10 mouse cellular contexts compared by ENCODE assay signal in genomic region chr11:97328148-97328547, GRCm38 (mm10). TPM values are rescaled to one million over a fixed set of nuclear protein-coding genes. Genes with fewer than 3 reads are reported as not detected.
DNase-seq lines count a peak whose midpoint lies in the region; ATAC-seq and TF ChIP-seq lines count a peak whose summit lies in the region.
"Had no signal": no experiment of that assay in that cellular context is flagged by ENCODE, and none has a peak within 500 bp of the region (broad histone marks: within the 10 kb centered on the region; RNA-seq: fewer than 3 reads in every experiment).

No protein-coding gene starts in this region.

- no peaks in the 10 kb centered on the region for H3K4me1 ChIP-seq in embryonic facial prominence, embryonic 11.5 days (ENCODE audit: control insufficient read depth, insufficient read depth, low read length)
- 0 out of 2 replicates have a peak, but pooled peaks cover 2% of the 10 kb centered on the region for H3K4me1 ChIP-seq in stomach, embryonic 16.5 days (ENCODE audit: control insufficient read depth, insufficient read depth, low read length)
- H3K4me1 ChIP-seq: embryonic facial prominence, embryonic 12.5 days had no signal

- peak; percentile 89 for TF ChIP-seq CTCF in gastrocnemius, adult 2 months (IDR thresholded peaks at IDR 0.05)

- no peak overlapping the region for H3K4me3 ChIP-seq in gastrocnemius, adult 2 months
- H3K4me3 ChIP-seq in embryonic facial prominence, embryonic 11.5 days (ENCODE audit: low read depth, low read length), result no peak overlapping the region
- H3K4me3 ChIP-seq in stomach, embryonic 16.5 days (replicated peaks; ENCODE audit: low read length), result no peak overlapping the region
- H3K4me3 ChIP-seq: embryonic facial prominence, embryonic 12.5 days had no signal

- no peaks in the 10 kb centered on the region for H3K9me3 ChIP-seq in embryonic facial prominence, embryonic 11.5 days (replicated peaks; ENCODE audit: control insufficient read depth, low read length)
- no peaks in the 10 kb centered on the region for H3K9me3 ChIP-seq in stomach, embryonic 16.5 days (replicated peaks; ENCODE audit: control insufficient read depth, low read length)
- H3K9me3 ChIP-seq: embryonic facial prominence, embryonic 12.5 days had no signal

- no peaks in the 10 kb centered on the region for H3K27me3 ChIP-seq in embryonic facial prominence, embryonic 11.5 days (ENCODE audit: control insufficient read depth, insufficient read depth, low read length)
- no peaks in the 10 kb centered on the region for H3K27me3 ChIP-seq in stomach, embryonic 16.5 days (ENCODE audit: control insufficient read depth, insufficient read depth, low read length)
- H3K27me3 ChIP-seq: embryonic facial prominence, embryonic 12.5 days had no signal

- no peak overlapping the region for H3K27ac ChIP-seq in gastrocnemius, adult 2 months
- no peak overlapping the region for H3K27ac ChIP-seq in embryonic facial prominence, embryonic 11.5 days (replicated peaks; ENCODE audit: low read depth, low read length)
- no peak overlapping the region for H3K27ac ChIP-seq in stomach, embryonic 16.5 days (ENCODE audit: low read length)
- H3K27ac ChIP-seq: embryonic facial prominence, embryonic 12.5 days had no signal

- H3K4me2 ChIP-seq in embryonic facial prominence, embryonic 11.5 days (ENCODE audit: low read depth, low read length), result no peak overlapping the region
- no peak overlapping the region for H3K4me2 ChIP-seq in stomach, embryonic 16.5 days (ENCODE audit: low read depth, low read length)
- H3K4me2 ChIP-seq: embryonic facial prominence, embryonic 12.5 days had no signal

- no peak overlapping the region for H3K9ac ChIP-seq in embryonic facial prominence, embryonic 11.5 days (replicated peaks; ENCODE audit: low read length)
- H3K9ac ChIP-seq in stomach, embryonic 16.5 days (ENCODE audit: low read length), result no peak overlapping the region
- H3K9ac ChIP-seq: embryonic facial prominence, embryonic 12.5 days had no signal

- ATAC-seq in embryonic facial prominence, embryonic 11.5 days (replicated peaks; ENCODE audit: insufficient number of reproducible peaks, low FRiP score, low TSS enrichment, low read depth), result no peak; the same call in 1 of the 2 replicates
- ATAC-seq in megakaryocyte, adult 5-6 weeks (ENCODE audit: poor library complexity, severe bottlenecking), result peak; percentile 77
- ATAC-seq in stomach, embryonic 16.5 days (ENCODE audit: insufficient read depth, low FRiP score), result 0 out of 2 replicates have a peak, but pooled peaks have one; percentile 37

- H3K36me3 ChIP-seq in embryonic facial prominence, embryonic 11.5 days (replicated peaks; ENCODE audit: control insufficient read depth, insufficient read depth, low read depth, low read length), result no peaks in the 10 kb centered on the region; the same call in 1 of the 2 replicates
- peaks cover 31% of the 10 kb centered on the region for H3K36me3 ChIP-seq in stomach, embryonic 16.5 days (ENCODE audit: control insufficient read depth, insufficient read depth, low read length)

- 32% methylated on average over 9 of the region's 9 CpGs for WGBS in embryonic facial prominence, embryonic 11.5 days
- 18% methylated on average over 9 of the region's 9 CpGs for WGBS in stomach, embryonic 16.5 days

- peak; percentile 71 for DNase-seq in gastrocnemius, adult 2 months
- DNase-seq in gastrocnemius, adult 8-10 months (ENCODE audit: low spot score in 2 of 2), result no peak
- peak; percentile 39 for DNase-seq in 3134 (ENCODE audit: extremely low read depth, insufficient read length, low spot score)
- peak; percentile 47 for DNase-seq in Muller cell, postnatal 12 days (ENCODE audit: inconsistent ontology term)
- DNase-seq in embryonic facial prominence, embryonic 11.5 days (ENCODE audit: low spot score), result peak; percentile 86
- DNase-seq in kidney, postnatal 25 days, result peak; percentile 51 to 76

- intact Hi-C loops in gastrocnemius, adult 2 months (cut with DNase I), result no loop called here

RNA-seq across cellular contexts. Expression of gene Mrpl45, which starts 12.6 kb away (rescaled TPM):
- total RNA-seq in gastrocnemius, adult 2 months (2021), result 10 to 100 TPM; 34.1 to 50.7 TPM
- 10 to 100 TPM; 31.8 to 39.5 (median 36.0) TPM for total RNA-seq in gastrocnemius, adult 8-10 months (2022)
- polyA plus RNA-seq in embryonic facial prominence, embryonic 11.5 days (2014; fragmentation: Nextera tagmentation; extraction: Ambion mirVana), result 57.2 and 61.3 TPM in 2 replicates
- 17.2 and 19.8 TPM in 2 replicates for total RNA-seq in megakaryocyte, adult 5-6 weeks (2015)
- total RNA-seq in megakaryocyte, adult 5-6 weeks (2017), result 8.2 and 15.2 TPM in 2 replicates
- 38.5 and 38.6 TPM in 2 replicates for polyA plus RNA-seq in stomach, embryonic 16.5 days (2015; fragmentation: Nextera tagmentation; extraction: Ambion mirVana)

RNA-seq across cellular contexts. Expression of gene Gpr179, which starts 23.7 kb away (rescaled TPM):
- under 1 TPM in 1 of 2 experiments, not detected in 1; 0.03 TPM for total RNA-seq in gastrocnemius, adult 2 months (2021)
- total RNA-seq in gastrocnemius, adult 8-10 months (2022), result under 1 TPM in 1 of 4 experiments, not detected in 3; 0.05 TPM
- 0.01 and 0.04 TPM in 2 replicates for polyA plus RNA-seq in embryonic facial prominence, embryonic 11.5 days (2014; fragmentation: Nextera tagmentation; extraction: Ambion mirVana)
- total RNA-seq in megakaryocyte, adult 5-6 weeks (2015), result not detected in 2 replicates
- under 0.01 TPM in 1 of 2 replicates, not detected in the other for total RNA-seq in megakaryocyte, adult 5-6 weeks (2017)
- 0.25 and 0.36 TPM in 2 replicates for polyA plus RNA-seq in stomach, embryonic 16.5 days (2015; fragmentation: Nextera tagmentation; extraction: Ambion mirVana)
- polyA plus RNA-seq: liver, embryonic 16.5 days had no signal

RNA-seq across cellular contexts. Expression of gene Socs7, which starts 34.2 kb away (rescaled TPM):
- total RNA-seq in gastrocnemius, adult 2 months (2021), result 10 to 100 TPM; 43.2 to 48.6 TPM
- 10 to 100 TPM; 48.4 to 53.5 (median 51.7) TPM for total RNA-seq in gastrocnemius, adult 8-10 months (2022)
- 2.4 and 2.8 TPM in 2 replicates for polyA plus RNA-seq in embryonic facial prominence, embryonic 11.5 days (2014; fragmentation: Nextera tagmentation; extraction: Ambion mirVana)
- 4.0 and 4.4 TPM in 2 replicates for total RNA-seq in megakaryocyte, adult 5-6 weeks (2015)
- 7.6 and 8.5 TPM in 2 replicates for total RNA-seq in megakaryocyte, adult 5-6 weeks (2017)
- 2.8 and 3.4 TPM in 2 replicates for polyA plus RNA-seq in stomach, embryonic 16.5 days (2015; fragmentation: Nextera tagmentation; extraction: Ambion mirVana)

RNA-seq across cellular contexts. Expression of gene Npepps, which starts 47.7 kb away (rescaled TPM):
- total RNA-seq in gastrocnemius, adult 2 months (2021), result 10 to 100 TPM; 57.6 to 77.2 TPM
- 10 to 100 TPM; 59.5 to 73.9 (median 62.8) TPM for total RNA-seq in gastrocnemius, adult 8-10 months (2022)
- polyA plus RNA-seq in embryonic facial prominence, embryonic 11.5 days (2014; fragmentation: Nextera tagmentation; extraction: Ambion mirVana), result 70.3 and 75.1 TPM in 2 replicates
- total RNA-seq in megakaryocyte, adult 5-6 weeks (2015), result 39.3 and 45.0 TPM in 2 replicates
- total RNA-seq in megakaryocyte, adult 5-6 weeks (2017), result 32.3 and 41.5 TPM in 2 replicates
- polyA plus RNA-seq in stomach, embryonic 16.5 days (2015; fragmentation: Nextera tagmentation; extraction: Ambion mirVana), result 94.7 and 95.8 TPM in 2 replicates

Comparison
In these comparisons a context has a peak if more than half of its experiments do, and no peak if none do; other contexts are left out.
1. DNase-seq: peak in gastrocnemius, adult 2 months (single experiment), 3134 (single experiment), Muller cell, postnatal 12 days (single experiment), embryonic facial prominence, embryonic 11.5 days (single experiment) and kidney, postnatal 25 days (2 of 2); none in gastrocnemius, adult 8-10 months (0 of 2).
2. RNA of gene Socs7, which starts 34.2 kb away (total RNA-seq): 48.4 to 53.5 TPM in gastrocnemius, adult 8-10 months and 43.2 to 48.6 TPM in gastrocnemius, adult 2 months; 4.0 to 8.5 TPM in megakaryocyte, adult 5-6 weeks; every median in the first group is over 4 times any median in the second.